ENCODE assay signal across 8 mouse cellular contexts in the genomic region with DNA sequence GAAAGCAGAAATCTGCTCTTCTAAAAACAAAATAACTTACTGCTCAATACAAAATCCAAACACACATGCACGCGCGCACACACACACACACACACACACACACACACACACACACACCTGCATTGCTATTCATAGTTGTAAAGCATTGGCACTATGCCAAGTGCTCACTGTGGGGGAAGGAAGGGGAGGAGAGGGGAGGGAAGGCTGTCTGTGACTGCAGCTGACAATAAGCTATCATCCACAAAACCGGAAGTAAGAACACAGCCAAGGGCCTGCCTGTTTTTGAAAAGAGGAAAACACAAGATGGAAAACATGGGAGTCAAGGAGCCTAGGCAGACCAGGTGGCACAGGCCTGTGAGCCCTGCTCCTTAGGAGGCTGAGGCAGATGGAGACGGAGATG. TPM values are rescaled to one million over a fixed set of nuclear protein-coding genes. Genes with fewer than 3 reads are reported as not detected.
DNase-seq lines count a peak whose midpoint lies in the region; ATAC-seq and TF ChIP-seq lines count a peak whose summit lies in the region.

No protein-coding gene starts in this region.

- H3K36me3 ChIP-seq in heart, adult 2 months (ENCODE audit: control insufficient read depth, insufficient read depth, low read length), result 0 out of 2 replicates have a peak, but pooled peaks cover 2% of the 10 kb centered on the region
- H3K36me3 ChIP-seq in intestine, embryonic 16.5 days (ENCODE audit: control insufficient read depth, insufficient read depth, low read length), result no peaks in the 10 kb centered on the region

- no peak overlapping the region for H3K9ac ChIP-seq in heart, adult 2 months (ENCODE audit: low read depth, low read length)
- H3K9ac ChIP-seq in intestine, embryonic 16.5 days (ENCODE audit: low read depth, low read length), result no peak overlapping the region

- intact Hi-C loops in heart, adult 2 months (cut with DNase I), result no loop called here
- intact Hi-C loops in left cerebral cortex, postnatal 25 days (cut with DNase I), result no loop called here

- TF ChIP-seq EP300 in heart, adult 2 months (IDR thresholded peaks at IDR 0.05; ENCODE audit: insufficient read depth, low read depth, low read length), result peak; percentile 98

- ATAC-seq in intestine, embryonic 16.5 days, result peak; percentile 83
- peak; percentile 64 for ATAC-seq in megakaryocyte, adult 5-6 weeks (ENCODE audit: poor library complexity, severe bottlenecking)

- 29% methylated on average over 5 of the region's 5 CpGs for WGBS in heart, adult 2 months
- 36% methylated on average over 5 of the region's 5 CpGs for WGBS in intestine, embryonic 16.5 days

- peak; percentile 55 for DNase-seq in adrenal gland, postnatal 10 days
- DNase-seq in adrenal gland, postnatal 25 days, result no peak
- peak; percentile 71 to 84 for DNase-seq in CD8-positive naive resting alpha-beta T cell, adult 2 months (ENCODE audit: low read depth in 2 of 2, low spot score in 2 of 2)
- DNase-seq in heart, adult 2 months, result peak; percentile 60 to 78
- DNase-seq in thymus, postnatal 10 days (ENCODE audit: low spot score in 2 of 2), result peak; percentile 89 to 91
- DNase-seq in left cerebral cortex, postnatal 25 days (ENCODE audit: low spot score in 2 of 2), result no peak

- H3K4me1 ChIP-seq in heart, adult 2 months (ENCODE audit: control insufficient read depth, insufficient read depth, low read length), result peaks cover 3% of the 10 kb centered on the region
- H3K4me1 ChIP-seq in intestine, embryonic 16.5 days (ENCODE audit: control insufficient read depth, insufficient read depth, low read length), result peaks cover 6% of the 10 kb centered on the region

- H3K79me2 ChIP-seq in heart, adult 2 months (replicated peaks; ENCODE audit: control insufficient read depth, insufficient read depth, low read length), result no peaks in the 10 kb centered on the region

- peak; percentile 31; the same call in 1 of the 2 replicates for TF ChIP-seq POLR2A in heart, adult 2 months (IDR thresholded peaks at IDR 0.05; ENCODE audit: insufficient read depth, low read depth, low read length)

- no peak for TF ChIP-seq CTCF in heart, adult 2 months (IDR thresholded peaks at IDR 0.05)

- H3K27me3 ChIP-seq in heart, adult 2 months (ENCODE audit: control insufficient read depth, insufficient read depth, low read length), result no peaks in the 10 kb centered on the region
- no peaks in the 10 kb centered on the region for H3K27me3 ChIP-seq in intestine, embryonic 16.5 days (replicated peaks; ENCODE audit: control insufficient read depth, insufficient read depth, low read length)

- no peak overlapping the region for H3K4me2 ChIP-seq in intestine, embryonic 16.5 days (ENCODE audit: low read depth, low read length)

- no peaks in the 10 kb centered on the region for H3K9me3 ChIP-seq in intestine, embryonic 16.5 days (ENCODE audit: control insufficient read depth, low read length)

- peak overlapping the region; percentile 86 for H3K27ac ChIP-seq in heart, adult 2 months
- H3K27ac ChIP-seq in intestine, embryonic 16.5 days (ENCODE audit: low read length), result peak overlapping the region; percentile 36; the same call in 1 of the 2 replicates

- H3K4me3 ChIP-seq in heart, adult 2 months, result no peak overlapping the region
- no peak overlapping the region for H3K4me3 ChIP-seq in intestine, embryonic 16.5 days (ENCODE audit: low read length)

RNA-seq across cellular contexts. Expression of a gene that starts 42.6 kb away (rescaled TPM):
- 10 to 100 TPM; 80.0 to 89.0 TPM for total RNA-seq in adrenal gland, postnatal 10 days (2021)
- total RNA-seq in adrenal gland, postnatal 25 days (2021), result 108 and 116 TPM in 2 replicates
- total RNA-seq in heart, adult 2 months (2021), result 10 to 100 TPM; 76.2 to 93.4 TPM
- 58.7 and 64.9 TPM in 2 replicates for polyA plus RNA-seq in heart, adult 2 months (2012; rRNA removed)
- polyA plus RNA-seq in intestine, embryonic 16.5 days (2015; fragmentation: Nextera tagmentation; extraction: Ambion mirVana), result 23.4 and 30.9 TPM in 2 replicates
- total RNA-seq in megakaryocyte, adult 5-6 weeks (2015), result 2.3 and 5.2 TPM in 2 replicates
- total RNA-seq in megakaryocyte, adult 5-6 weeks (2017), result 5.4 and 15.1 TPM in 2 replicates
- 10 to 100 TPM; 52.6 to 53.0 TPM for total RNA-seq in left cerebral cortex, postnatal 25 days (2021)

Comparison
In these comparisons a context has a peak if more than half of its experiments do, and no peak if none do; other contexts are left out.
1. DNase-seq: peak in adrenal gland, postnatal 10 days (single experiment), CD8-positive naive resting alpha-beta T cell, adult 2 months (2 of 2), heart, adult 2 months (2 of 2) and thymus, postnatal 10 days (2 of 2); none in adrenal gland, postnatal 25 days (single experiment) and left cerebral cortex, postnatal 25 days (0 of 2).